Mouse (Mus musculus): Measurements from ENCODE around the gene 1700122O11Rik. TPM values are rescaled to one million over a fixed set of nuclear protein-coding genes. Genes with fewer than 3 reads are reported as not detected.

The 1700122O11Rik gene
- polyA plus RNA-seq, 1 experiment from 2014 or later: not detected

DNA sequence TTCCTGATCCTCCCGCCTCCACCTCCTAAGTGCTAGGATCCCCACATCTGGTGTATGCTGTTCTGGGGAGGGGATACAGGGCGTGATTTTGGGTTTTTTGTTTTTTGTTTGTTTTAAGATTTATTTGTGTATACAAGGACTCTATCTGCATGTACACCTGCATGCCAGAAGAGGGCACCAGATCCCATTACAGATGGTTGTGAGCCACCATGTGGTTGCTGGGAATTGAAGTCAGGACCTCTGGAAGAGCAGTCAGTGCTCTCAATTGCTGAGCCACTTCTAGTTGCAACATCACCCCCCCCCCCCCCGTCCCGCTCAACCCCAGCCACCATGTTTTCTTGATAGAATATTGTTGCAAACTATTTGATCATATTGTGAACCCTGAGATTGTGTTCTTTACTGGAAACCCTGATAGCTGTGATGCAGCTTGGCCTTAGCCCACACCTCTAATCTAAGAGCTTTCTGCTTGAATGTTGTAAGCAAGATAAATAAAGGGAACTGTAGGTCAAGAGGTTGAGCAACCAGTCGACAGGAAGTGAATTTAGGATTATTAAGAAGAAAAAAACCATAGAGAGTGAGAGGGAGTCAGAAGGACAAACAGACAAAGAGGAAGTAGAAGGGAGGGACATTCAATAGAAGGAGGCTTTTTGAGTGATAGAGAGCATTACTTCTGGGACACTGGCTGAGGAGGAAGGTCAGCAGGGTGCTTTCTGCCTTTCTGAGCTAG lies 5.2 kb upstream of the 1700122O11Rik start:
- Histone ChIP-seq H3K4me3 (ENCODE audit: low read depth, low read length) (no peak overlapping the region), H3K36me3 (ENCODE audit: insufficient read depth, low read length) (no peaks in the 10 kb centered on the region), H3K9me3 (ENCODE audit: low read length) (no peaks in the 10 kb centered on the region), H3K27ac (ENCODE audit: low read length) (no peak overlapping the region), H3K27me3 (replicated peaks; ENCODE audit: insufficient read depth, low read length) (no peaks in the 10 kb centered on the region), H3K4me2 (replicated peaks; ENCODE audit: low read depth, low read length) (no peak overlapping the region), H3K4me1 (ENCODE audit: insufficient read depth, low read depth, low read length) (peaks cover 5% of the 10 kb centered on the region; the same call in 1 of the 2 replicates), H3K9ac (replicated peaks; ENCODE audit: low read depth) (no peak overlapping the region)
- TF ChIP-seq CTCF (IDR thresholded peaks at IDR 0.05) (peak; percentile 50), EP300 (IDR thresholded peaks at IDR 0.05) (peak; percentile 45)
- 62% methylated on average over 5 of the region's 5 CpGs for WGBS
- DNase-seq (ENCODE audit: low spot score) (peak; percentile 81), ATAC-seq (peak; percentile 49)

DNA sequence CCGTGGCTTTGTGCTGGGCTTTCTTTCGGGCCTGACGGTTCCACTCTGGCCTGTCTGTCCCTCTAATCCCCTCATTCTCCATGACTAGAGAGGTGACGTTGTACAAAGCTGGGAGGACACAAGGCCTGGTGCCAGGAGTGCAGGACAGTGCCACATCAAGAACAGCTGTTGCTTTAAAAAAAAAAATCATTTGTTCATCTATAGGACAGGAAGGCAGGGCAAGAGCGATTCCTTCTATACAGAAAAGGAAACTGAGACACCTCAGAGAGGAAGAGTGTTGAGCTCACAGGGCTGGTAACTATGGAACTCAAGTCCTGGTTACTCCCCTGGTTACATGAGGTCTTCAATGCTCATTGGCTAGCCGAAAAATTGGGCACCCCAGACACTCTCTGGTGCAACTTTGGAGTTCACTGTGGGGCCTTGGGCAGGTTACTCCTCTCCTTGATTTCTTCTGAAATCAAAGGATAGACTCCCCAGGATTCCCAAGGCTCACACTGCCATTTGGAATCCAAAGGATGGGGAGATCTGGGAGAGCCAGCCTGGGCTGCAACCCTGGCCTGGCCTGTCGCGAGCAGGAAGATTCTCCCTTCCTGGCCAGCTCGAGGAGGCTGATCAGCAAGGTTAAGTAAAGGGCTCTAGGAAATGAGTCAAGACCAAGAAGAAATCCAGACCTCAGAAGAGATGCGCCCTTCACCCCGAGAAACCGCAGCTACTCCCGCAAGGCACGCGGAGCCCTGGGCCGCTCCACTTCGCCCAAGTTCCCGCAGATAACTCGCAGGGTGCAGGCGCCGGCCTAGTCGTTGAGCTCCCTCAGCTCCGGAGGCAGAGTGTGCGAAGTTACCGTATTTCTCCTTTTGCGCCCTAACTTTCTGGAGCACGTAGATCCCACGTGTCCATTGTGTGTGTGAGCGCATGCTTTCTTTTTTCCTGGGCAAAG lies 3.5 kb upstream of the 1700122O11Rik start:
- Histone ChIP-seq H3K4me3 (ENCODE audit: low read depth, low read length) (no peak overlapping the region), H3K27ac (ENCODE audit: low read length) (peak overlapping the region; percentile 66), H3K36me3 (ENCODE audit: insufficient read depth, low read length) (no peaks in the 10 kb centered on the region), H3K9me3 (ENCODE audit: low read length) (no peaks in the 10 kb centered on the region), H3K4me2 (replicated peaks; ENCODE audit: low read depth, low read length) (peak overlapping the region; percentile 45), H3K9ac (replicated peaks; ENCODE audit: low read depth) (peak overlapping the region; percentile 29), H3K27me3 (replicated peaks; ENCODE audit: insufficient read depth, low read length) (no peaks in the 10 kb centered on the region), H3K4me1 (ENCODE audit: insufficient read depth, low read depth, low read length) (peaks cover 5% of the 10 kb centered on the region; the same call in 1 of the 2 replicates)
- ATAC-seq: peak; percentile 66
- TF ChIP-seq EP300 (IDR thresholded peaks at IDR 0.05): 0 out of 2 replicates have a peak, but pooled peaks have one; percentile 22
- no peak for TF ChIP-seq CTCF (IDR thresholded peaks at IDR 0.05)
- peak; percentile 81 for DNase-seq (ENCODE audit: low spot score)
- 12% methylated on average over 29 of the region's 29 CpGs for WGBS

DNA sequence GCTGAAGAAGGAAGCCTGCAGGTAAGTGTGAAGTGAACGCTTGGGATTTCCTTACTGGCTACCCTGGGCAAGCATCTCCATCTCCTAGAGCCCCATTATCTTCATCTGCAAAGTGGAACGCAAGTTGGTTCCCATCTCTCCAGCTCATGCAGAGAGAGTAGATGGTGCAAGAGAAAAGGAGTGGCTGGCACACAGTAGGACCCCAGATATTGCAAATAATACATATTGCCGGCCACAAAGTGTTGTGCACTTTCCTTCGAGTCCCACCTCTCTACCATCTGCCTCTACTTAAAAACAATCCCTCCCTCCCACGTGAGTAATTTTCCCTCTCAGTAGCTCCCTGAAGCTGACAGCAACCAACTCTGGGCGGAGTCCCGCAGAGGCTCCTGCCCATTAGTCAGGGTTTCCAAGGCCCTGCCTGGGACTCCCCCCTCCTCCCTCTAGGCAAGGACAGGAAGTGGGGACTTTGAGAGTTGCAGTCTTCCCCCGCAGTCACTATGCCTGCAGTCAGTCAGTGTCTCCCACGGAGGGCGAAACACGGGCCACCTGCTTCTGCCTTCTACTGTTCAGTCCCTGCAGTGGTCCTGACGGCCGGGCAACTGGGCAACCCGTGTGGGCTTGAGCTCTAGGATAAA lies 1.3 kb upstream of the 1700122O11Rik start:
- H3K9me3 ChIP-seq (ENCODE audit: low read length): no peaks in the 10 kb centered on the region
- H3K27ac ChIP-seq (ENCODE audit: low read length): peak overlapping the region; percentile 44; the same call in 1 of the 2 replicates
- H3K27me3 ChIP-seq (replicated peaks; ENCODE audit: insufficient read depth, low read length): no peaks in the 10 kb centered on the region
- H3K36me3 ChIP-seq (ENCODE audit: insufficient read depth, low read length): no peaks in the 10 kb centered on the region
- H3K4me3 ChIP-seq (ENCODE audit: low read depth, low read length): peak overlapping the region; percentile 8; the same call in 1 of the 2 replicates
- peak; percentile 92 for DNase-seq (ENCODE audit: low spot score)
- WGBS: 17% methylated on average over 14 of the region's 14 CpGs
- TF ChIP-seq CTCF (IDR thresholded peaks at IDR 0.05) (no peak), EP300 (IDR thresholded peaks at IDR 0.05) (no peak)
- H3K9ac ChIP-seq (replicated peaks; ENCODE audit: low read depth): no peak overlapping the region
- peak overlapping the region; percentile 41 for H3K4me2 ChIP-seq (replicated peaks; ENCODE audit: low read depth, low read length)
- H3K4me1 ChIP-seq (ENCODE audit: insufficient read depth, low read depth, low read length): peaks cover 5% of the 10 kb centered on the region; the same call in 1 of the 2 replicates
- peak; percentile 88 for ATAC-seq

DNA sequence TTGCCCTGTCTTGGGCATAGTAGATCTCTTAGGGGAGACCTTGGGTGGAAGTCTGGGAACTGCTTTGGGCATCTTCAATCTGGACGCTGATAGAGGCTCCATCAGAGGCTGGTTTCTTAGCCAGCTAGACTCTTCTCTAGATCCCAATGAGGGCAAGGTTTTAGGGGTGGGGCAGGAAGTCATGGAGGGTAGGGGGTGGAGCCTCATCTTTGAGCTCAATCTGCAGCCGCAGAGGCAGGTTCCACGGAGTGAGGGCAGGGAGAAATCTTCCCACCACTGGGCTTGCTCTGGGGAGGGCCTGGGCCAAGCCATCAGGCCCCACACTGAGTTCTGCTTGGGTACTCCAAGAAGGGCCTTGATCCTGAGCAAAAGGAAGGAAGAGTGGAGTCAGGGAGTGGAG lies 1.2 kb downstream of the 1700122O11Rik start:
- Histone ChIP-seq H3K9me3 (ENCODE audit: low read length) (no peaks in the 10 kb centered on the region), H3K4me1 (ENCODE audit: insufficient read depth, low read depth, low read length) (peaks cover 5% of the 10 kb centered on the region; the same call in 1 of the 2 replicates), H3K4me3 (ENCODE audit: low read depth, low read length) (no peak overlapping the region), H3K9ac (replicated peaks; ENCODE audit: low read depth) (no peak overlapping the region), H3K27ac (ENCODE audit: low read length) (no peak overlapping the region), H3K36me3 (ENCODE audit: insufficient read depth, low read length) (no peaks in the 10 kb centered on the region), H3K27me3 (replicated peaks; ENCODE audit: insufficient read depth, low read length) (no peaks in the 10 kb centered on the region), H3K4me2 (replicated peaks; ENCODE audit: low read depth, low read length) (no peak overlapping the region)
- TF ChIP-seq EP300 (IDR thresholded peaks at IDR 0.05) (no peak), CTCF (IDR thresholded peaks at IDR 0.05) (no peak)
- no peak for DNase-seq (ENCODE audit: low spot score)
- no peak for ATAC-seq
- WGBS: 54% methylated on average over 3 of the region's 3 CpGs

DNA sequence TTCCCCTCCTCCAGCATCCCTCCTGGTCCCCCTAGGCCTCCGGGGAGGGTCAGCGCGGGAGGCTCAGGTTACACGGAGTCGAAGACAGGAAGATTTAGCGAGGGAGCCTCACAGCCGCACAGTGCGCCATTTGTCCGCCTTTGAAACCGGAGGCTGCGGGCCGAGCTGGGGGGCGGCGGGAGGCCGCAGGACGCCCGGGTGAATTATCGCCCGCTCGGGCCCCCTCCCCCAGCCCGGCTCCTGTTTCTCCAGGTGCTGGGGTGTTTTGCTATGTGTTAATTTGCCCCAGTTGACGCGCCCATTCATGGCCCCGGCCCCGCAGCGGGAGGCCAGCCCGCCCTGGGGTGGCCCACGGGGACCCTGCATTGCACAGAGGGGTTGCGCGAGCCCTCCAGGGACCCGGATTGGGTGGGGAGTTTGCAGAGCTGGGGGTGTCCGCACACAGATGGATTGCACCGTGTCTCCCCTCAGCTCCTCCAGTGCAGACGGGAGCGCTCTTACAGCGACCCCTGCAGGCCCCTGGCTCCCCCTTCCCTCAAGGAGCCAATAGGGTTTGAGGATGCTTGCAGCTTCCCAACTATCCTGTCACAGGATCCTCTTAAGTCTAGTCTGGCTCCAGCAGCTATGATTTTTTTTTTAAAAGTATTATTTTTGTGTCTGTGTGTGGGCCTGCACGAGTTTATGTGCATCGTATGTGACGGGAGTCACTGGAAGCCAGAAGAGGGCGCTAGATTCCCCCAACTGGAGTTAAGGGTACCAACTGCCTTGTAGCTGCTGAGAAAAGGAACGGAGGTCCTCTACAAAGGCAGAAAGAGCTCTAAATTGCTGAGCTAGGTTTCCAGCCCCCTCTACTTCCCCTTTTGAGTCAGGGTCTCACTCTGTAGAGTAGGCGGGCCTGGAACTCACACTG lies 6.3 kb downstream of the 1700122O11Rik start:
- peak; percentile 32; the same call in 1 of the 2 replicates for ATAC-seq
- 11% methylated on average over 41 of the region's 42 CpGs for WGBS

More for the DNA sequence above, 6.3 kb downstream of the 1700122O11Rik start:
- Histone ChIP-seq H3K27ac (ENCODE audit: low read length) (no peak overlapping the region), H3K9ac (replicated peaks; ENCODE audit: low read depth) (no peak overlapping the region), H3K27me3 (replicated peaks; ENCODE audit: insufficient read depth, low read length) (0 out of 2 replicates have a peak, but pooled peaks cover 4% of the 10 kb centered on the region), H3K4me1 (ENCODE audit: insufficient read depth, low read depth, low read length) (peaks cover 8% of the 10 kb centered on the region; the same call in 1 of the 2 replicates), H3K9me3 (ENCODE audit: low read length) (no peaks in the 10 kb centered on the region), H3K4me2 (replicated peaks; ENCODE audit: low read depth, low read length) (peak overlapping the region; percentile 42), H3K4me3 (ENCODE audit: low read depth, low read length) (no peak overlapping the region), H3K36me3 (ENCODE audit: insufficient read depth, low read length) (no peaks in the 10 kb centered on the region)
- DNase-seq (ENCODE audit: low spot score): peak; percentile 36
- TF ChIP-seq CTCF (IDR thresholded peaks at IDR 0.05): peak; percentile 57
- TF ChIP-seq EP300 (IDR thresholded peaks at IDR 0.05): no peak

All from lung, postnatal 0 days (tissue).